Mouse (Mus musculus) C2C12 (cell line): ENCODE measurements around the gene BC048562. TPM values are rescaled to one million over a fixed set of nuclear protein-coding genes. Genes with fewer than 3 reads are reported as not detected.
A peak's percentile ranks its signal among the peaks of the same experiment; 100 is the strongest.

Experiments
- H3K27me3 ChIP-seq: one replicate; pipeline ENCODE4 v1.6.1; 2011; ENCODE audit not compliant: control insufficient read depth, insufficient read depth, insufficient read length
- H3K36me3 ChIP-seq: one replicate; pipeline ENCODE4 v1.6.1; 2011; ENCODE audit not compliant: control insufficient read depth, insufficient read depth
- H3K4me3 ChIP-seq: one replicate; pipeline ENCODE4 v1.5.1; 2011; ENCODE audit warnings: mild to moderate bottlenecking, control low read depth; ENCODE audit not compliant: poor library complexity, insufficient read depth, severe bottlenecking
- H3K79me2 ChIP-seq: one replicate; pipeline ENCODE4 v1.6.1; 2011; ENCODE audit not compliant: control insufficient read depth, insufficient read depth
- H3K79me3 ChIP-seq: one replicate; pipeline ENCODE4 v1.6.1; 2011; ENCODE audit warnings: low read depth, control low read depth
- H3ac ChIP-seq: one replicate; pipeline ENCODE3; 2011; ENCODE audit warnings: low read depth; ENCODE audit not compliant: control insufficient read depth, insufficient read length
- CEBPB ChIP-seq: IDR thresholded peaks from one replicate; pipeline ENCODE4 v1.6.1; 2011; ENCODE audit warnings: low read depth, mild to moderate bottlenecking, control low read depth, moderate library complexity
- CTCF ChIP-seq: IDR thresholded peaks from one replicate; pipeline ENCODE4 v1.5.1; 2011; ENCODE audit not compliant: control insufficient read depth, insufficient read depth, insufficient read length
- FOSL1 ChIP-seq: IDR thresholded peaks from one replicate; pipeline ENCODE4 v1.8.0; 2011; ENCODE audit warnings: mild to moderate bottlenecking, low read length; ENCODE audit not compliant: poor library complexity, insufficient read depth, severe bottlenecking
- MAX ChIP-seq: IDR thresholded peaks from one replicate; pipeline ENCODE4 v1.6.1; 2011; ENCODE audit warnings: mild to moderate bottlenecking, control low read depth
- MYOD1 ChIP-seq: IDR thresholded peaks from one replicate; pipeline ENCODE4 v1.6.1; 2011; ENCODE audit warnings: low read depth; ENCODE audit not compliant: control insufficient read depth, insufficient read length
- MYOG ChIP-seq: IDR thresholded peaks from one replicate; pipeline ENCODE4 v1.6.1; 2011; ENCODE audit not compliant: control insufficient read depth, insufficient read length; ENCODE audit errors: extremely low read depth
- USF1 ChIP-seq: IDR thresholded peaks from one replicate; pipeline ENCODE4 v1.6.1; 2011; ENCODE audit warnings: low read depth, mild to moderate bottlenecking, control low read depth, moderate library complexity
- polyA plus RNA-seq: library from polyadenylated mRNA; unstranded; fragments of >200 nt; fragmentation: generic; extraction: Trizol; gene quantifications from one replicate; pipeline ENCODE4 v1.2.1, GENCODE M21; 2012; ENCODE audit warnings: missing spikeins

The BC048562 gene
- polyA plus RNA-seq, 1 experiment, result not detected

DNA sequence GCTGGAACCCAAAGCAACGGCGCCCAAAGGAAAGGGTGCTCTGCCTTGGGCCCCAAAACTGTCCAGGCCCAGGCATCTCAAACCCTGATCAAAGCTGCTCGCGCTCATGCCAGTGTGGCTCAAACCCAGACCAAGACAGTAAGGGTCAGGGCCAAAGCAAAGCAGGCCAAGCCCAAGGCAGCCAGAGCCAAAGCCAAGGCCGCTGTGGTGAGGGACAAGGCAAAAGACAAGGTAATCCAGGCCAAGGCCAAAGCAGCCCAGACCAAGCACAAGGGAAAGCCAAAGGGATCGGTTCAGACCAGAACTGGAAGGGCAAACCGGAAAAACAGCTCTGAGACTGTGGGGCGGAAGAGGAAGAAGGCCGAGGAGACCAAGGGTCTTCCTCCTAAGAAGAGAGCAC lies 27.4 kb downstream of the BC048562 start:
- no peak overlapping the region for H3K4me3 ChIP-seq
- H3K36me3 ChIP-seq, result peaks cover 18% of the 10 kb centered on the region
- H3K79me2 ChIP-seq, result peaks cover 39% of the 10 kb centered on the region
- no peak overlapping the region for H3ac ChIP-seq
- H3K27me3 ChIP-seq, result no peaks in the 10 kb centered on the region
- H3K79me3 ChIP-seq, result peaks cover 18% of the 10 kb centered on the region
- TF ChIP-seq MYOG, result no peak
- TF ChIP-seq CTCF, result no peak
- no peak for TF ChIP-seq FOSL1
- TF ChIP-seq MAX, result no peak
- no peak for TF ChIP-seq USF1
- no peak for TF ChIP-seq MYOD1
- TF ChIP-seq CEBPB, result no peak

DNA sequence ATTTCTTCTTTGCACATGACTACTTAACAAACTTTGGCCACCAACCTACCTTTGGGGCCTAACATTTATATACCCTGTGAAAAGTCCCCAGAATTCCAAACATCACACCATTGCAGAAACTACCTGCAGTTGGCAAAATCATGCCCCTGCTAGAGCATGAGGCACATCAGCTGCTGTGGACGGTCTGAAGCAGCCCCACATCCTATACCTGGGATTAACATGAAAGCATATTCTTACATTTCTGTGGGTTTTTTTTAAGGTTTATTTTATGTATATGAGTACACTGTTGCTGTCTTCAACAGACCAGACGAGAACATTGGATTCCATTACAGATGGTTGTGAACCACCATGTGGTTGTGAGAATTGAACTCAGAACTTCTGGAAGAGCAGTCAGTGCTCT lies 29.9 kb downstream of the BC048562 start:
- TF ChIP-seq CEBPB, result no peak
- TF ChIP-seq MYOG, result no peak
- no peak overlapping the region for H3ac ChIP-seq
- H3K36me3 ChIP-seq, result peaks cover 18% of the 10 kb centered on the region
- no peaks in the 10 kb centered on the region for H3K27me3 ChIP-seq
- peaks cover 31% of the 10 kb centered on the region for H3K79me2 ChIP-seq
- H3K79me3 ChIP-seq, result peaks cover 12% of the 10 kb centered on the region
- no peak overlapping the region for H3K4me3 ChIP-seq

DNA sequence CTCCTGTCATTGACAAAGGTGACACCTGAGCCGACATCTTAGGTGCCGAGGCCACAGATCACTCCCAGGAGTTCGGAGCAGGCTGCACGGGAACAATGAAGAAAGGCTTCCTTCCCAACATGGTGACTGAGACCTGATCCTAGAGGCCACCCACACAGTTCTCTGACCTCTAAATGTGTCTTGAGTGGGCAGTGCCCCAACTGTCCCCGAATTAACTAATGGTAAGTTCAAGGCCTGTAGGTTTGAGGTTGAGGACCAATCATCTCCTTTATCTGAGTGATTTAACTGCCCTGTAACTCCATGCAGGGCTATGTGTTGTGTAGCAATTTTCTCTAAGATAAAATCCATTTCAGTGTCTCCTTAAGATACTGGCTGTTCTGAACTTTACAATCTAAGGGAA lies 33.1 kb downstream of the BC048562 start:
- Histone ChIP-seq H3ac (no peak overlapping the region), H3K27me3 (no peaks in the 10 kb centered on the region), H3K4me3 (no peak overlapping the region), H3K79me3 (no peaks in the 10 kb centered on the region), H3K36me3 (peaks cover 11% of the 10 kb centered on the region), H3K79me2 (no peaks in the 10 kb centered on the region)
- TF ChIP-seq FOSL1 (no peak), CEBPB (no peak), MYOG (no peak), MAX (no peak), USF1 (no peak), CTCF (no peak), MYOD1 (no peak)

DNA sequence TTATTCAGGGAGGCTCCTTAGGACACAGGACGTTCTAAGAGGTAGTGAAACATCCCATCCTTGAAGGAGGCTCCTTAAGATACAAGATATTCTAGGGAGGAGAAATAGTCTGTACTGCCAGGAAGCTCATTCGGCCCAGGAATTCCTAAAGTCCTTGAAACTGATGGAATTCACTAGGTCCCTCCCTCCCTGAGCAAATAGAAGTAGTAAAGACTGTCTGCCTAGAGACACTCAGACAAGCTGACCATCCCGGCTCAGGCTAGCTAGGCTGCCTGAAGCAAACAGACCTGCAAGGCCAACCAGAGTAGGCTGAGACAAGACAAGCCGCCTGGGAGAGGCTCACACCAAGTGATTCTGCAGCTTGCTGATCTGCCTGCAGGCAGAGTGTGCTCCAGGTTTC lies 33.6 kb downstream of the BC048562 start:
- H3K79me3 ChIP-seq, result no peaks in the 10 kb centered on the region
- no peak overlapping the region for H3ac ChIP-seq
- H3K4me3 ChIP-seq, result no peak overlapping the region
- H3K27me3 ChIP-seq, result no peaks in the 10 kb centered on the region
- no peaks in the 10 kb centered on the region for H3K79me2 ChIP-seq
- TF ChIP-seq MAX, result no peak
- no peak for TF ChIP-seq CEBPB
- no peak for TF ChIP-seq FOSL1
- TF ChIP-seq MYOG, result no peak
- TF ChIP-seq MYOD1, result no peak
- no peak for TF ChIP-seq USF1
- TF ChIP-seq CTCF, result no peak
- H3K36me3 ChIP-seq, result peaks cover 7% of the 10 kb centered on the region

DNA sequence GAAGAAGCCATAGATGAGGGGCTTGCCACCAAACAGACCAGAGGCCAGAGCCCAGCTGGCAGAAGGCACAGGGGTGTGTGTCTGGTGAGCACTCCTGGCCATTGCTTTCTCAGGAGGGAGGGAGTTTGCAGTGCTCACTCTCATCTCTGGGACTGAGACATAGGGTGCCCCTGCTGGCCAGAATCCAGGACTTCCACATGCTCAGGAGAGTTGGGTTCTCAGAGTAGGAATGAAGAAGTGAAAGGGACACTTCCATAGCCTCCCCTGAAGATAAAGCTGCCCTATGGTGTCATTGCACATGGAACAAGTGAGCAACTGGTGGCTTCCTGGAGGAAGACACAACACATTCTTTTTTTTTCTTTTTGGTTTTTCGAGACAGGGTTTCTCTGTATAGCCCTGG lies 38.2 kb downstream of the BC048562 start:
- no peak for TF ChIP-seq CEBPB
- no peak for TF ChIP-seq CTCF
- no peak for TF ChIP-seq FOSL1
- no peak for TF ChIP-seq MAX
- TF ChIP-seq MYOD1, result no peak
- Histone ChIP-seq H3K36me3 (no peaks in the 10 kb centered on the region), H3K27me3 (no peaks in the 10 kb centered on the region), H3K4me3 (no peak overlapping the region), H3K79me3 (no peaks in the 10 kb centered on the region), H3K79me2 (no peaks in the 10 kb centered on the region), H3ac (no peak overlapping the region)

DNA sequence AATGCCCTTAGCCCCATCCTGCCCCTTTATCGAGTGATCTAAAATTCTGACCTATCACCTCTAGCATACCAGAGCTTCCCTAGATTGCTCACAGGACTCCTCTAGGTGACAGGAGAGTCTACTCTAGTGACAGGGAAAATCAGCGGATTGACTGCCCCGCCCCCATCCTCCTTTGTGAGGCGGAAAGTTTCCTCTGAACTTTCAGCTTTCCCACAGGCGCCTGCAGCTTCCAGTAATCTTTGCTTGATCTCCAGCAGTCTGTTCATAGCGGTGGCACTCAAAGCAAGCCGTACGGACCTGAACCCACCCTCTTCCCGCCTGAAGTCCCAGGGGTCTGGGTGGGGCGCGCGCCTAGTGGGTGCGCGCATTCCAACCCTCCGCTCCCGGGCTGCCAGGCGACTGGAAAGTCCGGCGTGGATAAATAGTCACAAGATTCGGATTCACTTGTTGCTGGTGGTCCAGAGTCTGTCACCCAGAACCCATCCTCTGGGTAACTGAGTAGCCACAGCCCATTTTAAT lies 42.4 kb downstream of the BC048562 start:
- Histone ChIP-seq H3K79me3 (peaks cover 12% of the 10 kb centered on the region), H3K36me3 (peaks cover 27% of the 10 kb centered on the region), H3K79me2 (peaks cover 32% of the 10 kb centered on the region), H3ac (peak overlapping the region; percentile 38), H3K4me3 (peak overlapping the region; percentile 25), H3K27me3 (no peaks in the 10 kb centered on the region)
- TF ChIP-seq CTCF (no peak), FOSL1 (no peak), MAX (peak; percentile 32)
